Mouse (Mus musculus) liver, adult 2 months (tissue): ENCODE measurements around the gene Olfr145.

Source experiments
- CTCF ChIP-seq: fragments of 200-500 bp; IDR thresholded peaks from 2 replicates; pipeline ENCODE4 v1.5.1; 2011; ENCODE audit warnings: low read depth, low read length, control low read depth
- POLR2A ChIP-seq: fragments of 200-500 bp; IDR thresholded peaks from 2 replicates; pipeline ENCODE4 v1.6.1; 2011; ENCODE audit warnings: low read length, control low read depth; ENCODE audit not compliant: insufficient read depth; ENCODE audit errors: extremely low read depth

- TF ChIP-seq CTCF (no peak), POLR2A (no peak)
Observed at GRCm38 (mm10) chr9:37849267-37849666, 47.3 kb upstream of the Olfr145 start.
